Mouse (Mus musculus): Measurements from ENCODE around the gene Sstr2. TPM values are rescaled to one million over a fixed set of nuclear protein-coding genes. Genes with fewer than 3 reads are reported as not detected.
"Not testable (repeated sequence)": the region's sequence is repeated elsewhere in the genome, so short reads cannot be mapped to it uniquely, and the experiment has no call there.

Gene Sstr2
- total RNA-seq, 1 experiment from 2014 or later, result not detected

GRCm38 (mm10) chr11:113651206-113651906 is 32.2 kb downstream of the Sstr2 start:
- no peak for ATAC-seq (replicated peaks; ENCODE audit: insufficient number of reproducible peaks, low FRiP score, low TSS enrichment, poor library complexity, severe bottlenecking)

- no peak for ATAC-seq (replicated peaks; ENCODE audit: insufficient number of reproducible peaks, low FRiP score, low TSS enrichment, poor library complexity, severe bottlenecking)
These were observed 32.7 kb downstream of the Sstr2 start for GRCm38 (mm10) chr11:113651907-113652273.

GRCm38 (mm10) chr11:113652516-113652915 is 33.4 kb downstream of the Sstr2 start:
- ATAC-seq (replicated peaks; ENCODE audit: insufficient number of reproducible peaks, low FRiP score, low TSS enrichment, poor library complexity, severe bottlenecking), result no peak

GRCm38 (mm10) chr11:113654105-113654504 is 35.0 kb downstream of the Sstr2 start:
- no peak for ATAC-seq (replicated peaks; ENCODE audit: insufficient number of reproducible peaks, low FRiP score, low TSS enrichment, poor library complexity, severe bottlenecking)

GRCm38 (mm10) chr11:113654561-113655270 is 35.6 kb downstream of the Sstr2 start:
- ATAC-seq (replicated peaks; ENCODE audit: insufficient number of reproducible peaks, low FRiP score, low TSS enrichment, poor library complexity, severe bottlenecking), result no peak

GRCm38 (mm10) chr11:113656511-113656932 is 37.4 kb downstream of the Sstr2 start:
- no peak for ATAC-seq (replicated peaks; ENCODE audit: insufficient number of reproducible peaks, low FRiP score, low TSS enrichment, poor library complexity, severe bottlenecking)

- ATAC-seq (replicated peaks; ENCODE audit: insufficient number of reproducible peaks, low FRiP score, low TSS enrichment, poor library complexity, severe bottlenecking), result no peak
These were observed 38.1 kb downstream of the Sstr2 start for GRCm38 (mm10) chr11:113657221-113657620.

GRCm38 (mm10) chr11:113658319-113658718 is 39.2 kb downstream of the Sstr2 start:
- ATAC-seq (replicated peaks; ENCODE audit: insufficient number of reproducible peaks, low FRiP score, low TSS enrichment, poor library complexity, severe bottlenecking), result no peak

- ATAC-seq (replicated peaks; ENCODE audit: insufficient number of reproducible peaks, low FRiP score, low TSS enrichment, poor library complexity, severe bottlenecking), result no peak
These were observed 39.6 kb downstream of the Sstr2 start for GRCm38 (mm10) chr11:113658763-113659162.

GRCm38 (mm10) chr11:113660213-113660612 is 41.1 kb downstream of the Sstr2 start:
- ATAC-seq (replicated peaks; ENCODE audit: insufficient number of reproducible peaks, low FRiP score, low TSS enrichment, poor library complexity, severe bottlenecking), result not testable (repeated sequence)

- no peak for ATAC-seq (replicated peaks; ENCODE audit: insufficient number of reproducible peaks, low FRiP score, low TSS enrichment, poor library complexity, severe bottlenecking)
These were observed 41.8 kb downstream of the Sstr2 start for GRCm38 (mm10) chr11:113660940-113661339.

GRCm38 (mm10) chr11:113661835-113662351 is 42.8 kb downstream of the Sstr2 start:
- ATAC-seq (replicated peaks; ENCODE audit: insufficient number of reproducible peaks, low FRiP score, low TSS enrichment, poor library complexity, severe bottlenecking), result no peak

- no peak for ATAC-seq (replicated peaks; ENCODE audit: insufficient number of reproducible peaks, low FRiP score, low TSS enrichment, poor library complexity, severe bottlenecking)
These were observed 45.1 kb downstream of the Sstr2 start for GRCm38 (mm10) chr11:113664279-113664678.

- ATAC-seq (replicated peaks; ENCODE audit: insufficient number of reproducible peaks, low FRiP score, low TSS enrichment, poor library complexity, severe bottlenecking), result no peak
These were observed 47.1 kb downstream of the Sstr2 start for GRCm38 (mm10) chr11:113666205-113666604.

GRCm38 (mm10) chr11:113666648-113667047 is 47.5 kb downstream of the Sstr2 start:
- no peak for ATAC-seq (replicated peaks; ENCODE audit: insufficient number of reproducible peaks, low FRiP score, low TSS enrichment, poor library complexity, severe bottlenecking)

GRCm38 (mm10) chr11:113667122-113667521 is 48.0 kb downstream of the Sstr2 start:
- ATAC-seq (replicated peaks; ENCODE audit: insufficient number of reproducible peaks, low FRiP score, low TSS enrichment, poor library complexity, severe bottlenecking), result no peak

- ATAC-seq (replicated peaks; ENCODE audit: insufficient number of reproducible peaks, low FRiP score, low TSS enrichment, poor library complexity, severe bottlenecking), result no peak
These were observed 48.6 kb downstream of the Sstr2 start for GRCm38 (mm10) chr11:113667704-113668103.

- no peak for ATAC-seq (replicated peaks; ENCODE audit: insufficient number of reproducible peaks, low FRiP score, low TSS enrichment, poor library complexity, severe bottlenecking)
These were observed 49.7 kb downstream of the Sstr2 start for GRCm38 (mm10) chr11:113668857-113669256.

- ATAC-seq (replicated peaks; ENCODE audit: insufficient number of reproducible peaks, low FRiP score, low TSS enrichment, poor library complexity, severe bottlenecking), result no peak
These were observed 50.6 kb downstream of the Sstr2 start for GRCm38 (mm10) chr11:113669711-113670110.

GRCm38 (mm10) chr11:113673614-113674013 is 54.5 kb downstream of the Sstr2 start:
- ATAC-seq (replicated peaks; ENCODE audit: insufficient number of reproducible peaks, low FRiP score, low TSS enrichment, poor library complexity, severe bottlenecking), result no peak
